Mouse (Mus musculus): Measurements from ENCODE around the gene Rgs9bp.
"Not testable (repeated sequence)": the region's sequence is repeated elsewhere in the genome, so short reads cannot be mapped to it uniquely, and the experiment has no call there.

Rgs9bp gene

DNA sequence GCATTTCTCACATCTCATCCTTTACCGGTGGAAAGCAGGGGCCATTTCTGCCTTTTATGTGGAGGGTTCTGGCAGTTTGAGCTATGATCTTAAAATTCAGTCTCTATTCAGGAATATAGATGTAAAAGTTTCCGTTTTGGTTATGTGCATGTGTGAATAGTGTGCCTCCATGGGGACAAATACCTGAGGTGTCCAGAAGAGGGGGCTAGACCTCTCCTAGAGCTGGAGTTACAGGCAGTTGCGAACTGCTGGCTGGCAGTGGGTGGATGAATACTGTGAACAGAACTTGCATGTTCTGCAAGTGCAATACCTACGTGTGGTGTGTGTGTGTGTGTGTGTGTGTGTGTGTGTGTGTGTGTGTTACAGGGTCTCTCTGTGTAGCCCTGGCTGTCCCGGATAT is 2.7 kb downstream of the Rgs9bp start:
- no peak for DNase-seq

DNA sequence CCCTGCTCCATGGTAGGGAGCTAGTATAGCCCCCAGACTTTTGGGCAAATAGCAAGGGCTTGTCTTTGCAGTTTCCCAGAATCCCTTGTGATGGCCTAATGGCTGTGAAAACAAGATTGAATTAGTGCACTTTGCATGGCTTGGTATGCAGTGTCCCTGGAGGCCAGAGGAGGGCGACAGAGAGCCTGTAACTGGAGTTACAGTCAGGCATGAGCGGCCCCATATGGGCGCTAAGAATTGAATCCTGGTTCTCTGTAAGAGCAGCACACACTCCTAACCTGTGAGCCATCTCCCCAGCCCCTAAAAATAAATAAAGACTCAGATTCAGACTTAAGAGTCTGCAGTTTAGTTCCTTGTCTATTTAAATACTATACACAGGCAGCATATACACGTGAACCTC is 5.5 kb downstream of the Rgs9bp start:
- peak; percentile 26 to 29 for DNase-seq

DNA sequence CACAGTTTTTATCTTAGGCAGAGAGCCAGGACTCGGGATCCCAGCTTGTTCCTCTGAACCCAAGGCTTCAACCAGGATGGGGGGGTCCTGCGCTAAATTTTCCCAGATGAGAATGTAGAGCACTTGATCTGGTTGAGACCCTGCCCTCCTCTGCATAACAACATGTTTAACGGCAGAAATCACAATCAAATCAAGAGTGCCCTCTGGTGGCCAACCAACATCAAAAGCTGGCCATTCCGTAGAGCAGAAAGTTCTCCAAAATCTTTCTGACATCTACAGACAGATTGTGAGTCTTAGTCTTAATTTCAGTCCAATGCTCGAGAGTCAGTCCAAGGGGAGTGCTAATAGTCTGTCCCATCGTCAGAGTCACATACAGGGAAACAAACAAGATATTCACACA is 14.5 kb downstream of the Rgs9bp start:
- DNase-seq: not testable (repeated sequence)

DNA sequence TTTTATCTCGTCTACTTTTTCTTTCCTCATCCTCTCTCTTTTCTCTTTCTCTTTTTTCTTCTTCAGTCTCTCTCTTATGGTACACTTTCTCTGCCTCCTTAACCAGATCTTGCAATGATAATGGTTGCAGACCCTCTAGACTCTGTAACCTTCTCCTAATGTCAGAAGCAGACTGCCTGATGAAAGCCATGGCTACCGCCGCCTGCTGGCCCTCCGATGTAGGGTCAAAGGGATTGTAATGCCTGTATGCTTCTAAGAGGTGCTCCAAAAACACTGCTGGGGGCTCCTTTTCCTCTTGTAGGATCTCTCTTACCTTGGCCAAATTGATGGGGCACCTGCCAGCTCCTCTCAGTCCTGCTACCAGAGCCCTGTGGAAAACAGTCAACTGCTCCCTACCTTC is 15.7 kb downstream of the Rgs9bp start:
- DNase-seq: not testable (repeated sequence)

DNA sequence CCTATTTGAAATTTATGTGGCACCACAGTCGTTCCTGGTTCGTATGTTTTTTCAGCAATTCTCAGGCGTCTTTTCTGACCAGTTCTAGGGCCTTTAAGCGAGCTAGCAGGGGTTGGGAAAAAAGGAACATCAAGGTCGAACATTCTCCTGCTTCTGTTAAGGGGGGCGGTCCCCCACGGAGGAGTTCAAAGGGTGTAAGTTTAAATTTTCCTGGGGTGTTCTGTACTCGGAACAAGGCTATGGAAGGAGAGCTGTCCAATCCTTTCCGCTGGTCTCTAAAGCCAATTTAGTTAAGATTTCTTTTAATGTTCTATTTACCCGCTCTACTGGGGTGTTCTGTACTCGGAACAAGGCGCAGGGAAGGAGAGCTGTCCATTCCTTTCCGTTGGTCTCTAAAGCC is 19.4 kb downstream of the Rgs9bp start:
- not testable (repeated sequence) for DNase-seq

DNA sequence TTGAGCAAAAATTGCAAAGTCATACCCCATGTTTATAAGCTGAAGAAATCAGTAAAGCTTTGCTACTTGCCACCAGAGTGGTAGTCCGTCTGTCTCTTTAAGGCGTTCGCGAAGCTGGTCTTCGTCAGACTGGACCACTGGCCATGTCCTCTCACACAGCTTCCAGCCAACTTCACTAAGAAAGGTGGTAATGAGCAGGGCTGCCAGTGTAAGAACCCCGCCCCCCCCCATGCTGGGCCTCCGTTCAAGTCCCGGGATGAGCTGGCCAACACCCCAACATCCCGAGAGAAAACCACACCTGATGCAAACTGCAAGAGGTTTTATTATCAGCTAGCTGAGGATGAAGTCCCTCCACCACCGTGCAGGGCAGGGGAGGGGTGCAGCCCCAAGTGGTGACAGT is 20.5 kb downstream of the Rgs9bp start:
- DNase-seq: not testable (repeated sequence)

DNA sequence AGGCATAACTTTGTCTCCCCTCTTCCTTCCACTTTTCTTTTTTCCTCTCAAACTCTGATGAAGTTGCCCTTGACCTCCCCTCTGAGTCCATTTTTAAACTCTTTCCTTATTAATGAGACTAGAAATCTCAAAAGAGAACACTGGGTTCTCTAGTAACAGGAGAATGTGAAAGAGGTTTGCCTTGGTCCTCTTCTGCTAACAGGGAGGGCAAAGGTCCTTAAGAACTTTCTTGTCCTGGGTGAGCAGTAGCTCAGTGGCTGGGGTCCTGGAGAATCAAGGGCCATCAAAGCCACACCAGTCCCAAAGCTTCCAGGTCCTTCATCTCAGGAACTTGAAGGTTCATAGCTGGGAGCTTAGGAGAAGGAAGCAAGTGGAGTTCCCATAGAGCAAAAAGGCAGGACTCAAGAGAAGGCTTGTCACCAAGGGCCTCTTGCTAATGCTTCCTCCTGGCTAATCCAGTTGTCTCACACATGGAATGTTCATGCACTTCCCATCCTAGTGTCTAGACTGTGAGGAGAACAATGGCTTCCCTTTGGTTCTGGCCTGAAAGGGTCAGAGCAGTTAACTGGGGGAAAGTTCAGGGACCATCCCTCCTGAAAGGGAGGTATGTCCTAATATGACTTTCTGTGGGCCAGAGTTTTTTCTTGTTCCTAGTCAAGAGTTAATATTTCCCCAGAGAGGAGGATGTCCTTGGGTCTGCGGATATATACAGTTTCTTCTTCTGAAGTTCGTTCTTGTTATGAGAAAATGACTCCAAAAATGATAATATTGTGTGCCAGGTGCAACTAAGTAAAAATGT is 21.1 kb downstream of the Rgs9bp start:
- no peak for DNase-seq

DNA sequence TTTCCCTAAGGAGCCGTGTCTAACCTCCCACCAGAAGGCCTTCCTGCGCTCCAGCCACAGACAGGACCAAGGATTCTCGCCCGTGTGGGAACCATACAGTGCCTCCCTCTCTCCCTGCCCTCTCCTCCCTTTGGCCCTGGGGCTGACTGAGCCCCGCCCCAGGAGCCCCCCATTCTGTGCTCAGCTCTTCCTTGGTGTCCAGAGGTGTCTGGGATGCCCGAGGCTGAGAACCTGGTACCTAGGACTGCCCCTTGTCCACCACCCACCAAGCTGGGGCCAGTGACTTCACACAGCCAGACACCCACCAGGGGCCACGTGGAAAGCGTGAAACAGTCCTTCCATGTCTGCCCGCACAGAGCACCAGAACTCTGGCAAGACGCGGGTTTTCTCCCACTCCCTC is 22.3 kb downstream of the Rgs9bp start:
- no peak for DNase-seq

DNA sequence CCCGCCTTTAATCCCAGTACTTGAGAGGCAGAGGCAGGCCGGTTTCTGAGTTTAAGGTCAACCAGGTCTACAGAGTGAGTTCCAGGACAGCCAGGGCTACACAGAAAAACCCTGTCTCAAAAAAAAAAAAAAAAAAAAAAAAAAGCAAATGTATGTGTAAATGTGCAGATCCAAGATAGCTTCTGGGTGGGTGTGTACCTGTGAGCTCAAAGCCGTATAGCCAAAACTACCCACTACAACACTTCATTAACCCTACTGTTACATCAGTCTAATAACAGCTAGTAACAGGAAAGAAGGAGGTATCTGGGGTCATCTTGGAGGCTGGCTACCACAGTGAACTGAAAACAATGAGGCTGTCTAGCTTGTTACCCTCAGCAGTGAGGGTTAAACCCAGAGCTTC is 25.5 kb downstream of the Rgs9bp start:
- DNase-seq: no peak

DNA sequence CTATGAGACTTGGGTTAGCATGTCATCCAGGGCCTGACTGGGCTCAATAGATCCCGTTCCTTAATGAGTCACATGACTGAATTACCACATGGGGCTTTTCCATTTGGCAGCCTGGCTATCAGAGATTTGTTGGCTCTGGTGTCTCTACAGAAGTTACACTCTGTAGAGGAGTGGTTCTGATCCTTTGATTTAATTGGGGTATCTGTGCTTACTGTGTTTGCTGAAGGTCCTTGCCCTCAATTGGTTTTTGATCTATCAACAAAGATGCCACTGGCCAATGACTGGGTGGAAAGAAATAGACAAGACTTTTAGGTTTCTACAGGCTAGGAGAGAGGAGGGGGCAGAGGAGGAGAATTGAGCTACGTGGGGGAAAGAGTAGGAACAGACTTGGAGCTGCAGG is 26.7 kb downstream of the Rgs9bp start:
- DNase-seq: no peak

DNA sequence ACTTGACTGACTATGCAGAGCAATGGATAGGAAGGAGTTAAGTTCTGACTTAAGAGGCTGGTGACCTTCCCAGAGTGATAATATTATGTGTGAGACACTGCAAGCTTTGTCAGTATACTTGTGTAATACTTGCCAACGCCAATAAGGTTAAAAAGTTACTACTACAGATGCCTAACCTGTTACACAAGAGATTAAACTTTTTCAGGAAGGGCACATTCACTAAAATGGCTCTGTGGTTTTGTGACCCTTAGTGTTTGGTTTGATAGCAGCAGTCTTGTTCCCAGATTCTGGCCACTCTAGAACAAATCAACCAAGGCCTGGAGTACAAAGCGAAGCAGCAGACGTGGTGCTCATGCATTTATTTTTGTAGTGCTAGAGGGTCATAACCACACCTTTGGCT is 27.8 kb downstream of the Rgs9bp start:
- DNase-seq: no peak

DNA sequence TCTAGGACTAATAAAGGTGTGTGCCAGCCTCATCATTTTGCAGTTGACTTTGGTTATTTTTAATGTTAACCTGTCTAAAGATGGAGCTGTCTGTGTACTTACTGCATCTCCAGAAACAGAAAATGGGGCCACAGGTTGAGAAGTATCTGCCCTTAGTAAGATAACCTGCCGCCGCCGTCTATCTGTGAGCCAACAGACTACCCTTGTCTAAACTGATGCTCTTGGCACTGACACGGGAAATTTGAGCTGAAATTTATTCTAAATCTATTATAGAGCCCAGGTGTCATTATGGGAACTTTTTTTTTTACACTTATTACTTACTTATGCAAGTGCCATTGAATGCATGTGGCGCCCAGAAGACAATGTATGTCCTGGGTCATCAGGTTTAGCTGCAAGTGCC is 28.5 kb downstream of the Rgs9bp start:
- DNase-seq: no peak

DNA sequence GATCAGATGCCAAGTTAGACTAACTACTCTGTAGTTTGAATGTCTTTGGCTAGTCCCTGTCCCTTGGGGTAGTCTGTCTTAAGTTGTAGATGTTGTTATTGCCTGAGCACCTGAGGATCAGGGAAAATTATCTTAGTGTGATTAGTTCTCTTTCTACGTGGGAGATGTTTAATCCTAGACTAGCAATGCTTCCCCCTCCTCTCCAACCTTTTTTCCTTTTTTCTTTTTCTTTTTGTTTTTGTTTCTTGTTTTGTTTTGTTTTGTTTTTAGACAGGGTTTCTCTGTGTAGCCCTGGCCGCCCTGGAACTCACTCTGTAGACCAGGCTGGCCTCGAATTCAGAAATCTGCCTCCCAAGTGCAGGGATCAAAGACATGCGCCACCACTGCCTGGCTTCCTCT is 29.2 kb downstream of the Rgs9bp start, which contains the start of gene Nudt19:
Gene Nudt19 (minus strand): TSS at position 100 of the 399 bp plus-strand sequence.
- DNase-seq: no peak

DNA sequence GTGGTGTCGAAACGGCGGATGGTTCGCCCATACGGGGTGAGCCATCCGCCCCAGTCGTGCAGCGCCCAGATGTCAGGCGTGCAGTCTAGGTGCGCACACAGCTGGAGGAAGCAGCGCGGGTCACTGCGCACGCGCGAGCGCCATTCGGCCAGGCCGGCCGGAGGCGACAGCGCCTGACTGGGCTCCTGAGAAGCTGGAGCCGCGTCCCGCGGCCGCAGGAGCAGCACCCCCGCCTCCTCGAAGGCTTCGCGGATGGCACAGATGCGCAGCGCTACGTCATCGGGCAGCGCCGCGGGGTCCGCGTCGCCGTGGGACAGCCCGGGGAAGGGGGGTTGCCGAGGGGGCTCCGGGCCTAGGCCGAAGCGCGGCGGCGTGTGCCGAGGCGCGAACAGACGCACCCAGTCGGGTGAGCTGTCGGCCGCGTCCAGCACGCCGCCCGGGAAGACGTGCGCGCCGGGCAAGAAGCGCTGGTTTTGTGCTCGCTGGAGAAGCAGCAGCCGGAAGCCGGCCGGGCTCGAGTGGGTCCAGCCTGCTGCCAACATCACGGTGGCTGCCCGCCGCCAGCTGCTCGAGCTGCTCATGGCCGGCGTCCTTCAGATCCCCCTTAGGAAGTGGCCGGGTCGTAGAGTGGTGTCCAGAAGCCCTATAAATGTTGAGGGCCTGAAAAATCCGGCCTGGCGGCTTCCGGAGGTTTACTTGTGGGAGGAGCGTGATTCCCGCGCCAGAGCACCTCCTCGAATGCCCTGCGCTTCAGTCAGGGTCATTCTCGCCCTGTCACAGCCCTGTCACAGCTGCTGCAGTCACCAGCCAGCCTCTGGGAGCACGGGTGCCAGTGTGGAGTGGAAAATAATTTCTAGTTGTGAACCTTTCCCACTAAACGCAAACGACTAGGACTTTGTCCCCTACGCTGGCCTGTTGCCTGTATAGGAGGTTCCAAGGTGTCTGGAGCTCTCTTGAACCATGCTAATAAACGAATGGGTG is 29.9 kb downstream of the Rgs9bp start:
- peak; percentile 81 to 88 for DNase-seq

DNA sequence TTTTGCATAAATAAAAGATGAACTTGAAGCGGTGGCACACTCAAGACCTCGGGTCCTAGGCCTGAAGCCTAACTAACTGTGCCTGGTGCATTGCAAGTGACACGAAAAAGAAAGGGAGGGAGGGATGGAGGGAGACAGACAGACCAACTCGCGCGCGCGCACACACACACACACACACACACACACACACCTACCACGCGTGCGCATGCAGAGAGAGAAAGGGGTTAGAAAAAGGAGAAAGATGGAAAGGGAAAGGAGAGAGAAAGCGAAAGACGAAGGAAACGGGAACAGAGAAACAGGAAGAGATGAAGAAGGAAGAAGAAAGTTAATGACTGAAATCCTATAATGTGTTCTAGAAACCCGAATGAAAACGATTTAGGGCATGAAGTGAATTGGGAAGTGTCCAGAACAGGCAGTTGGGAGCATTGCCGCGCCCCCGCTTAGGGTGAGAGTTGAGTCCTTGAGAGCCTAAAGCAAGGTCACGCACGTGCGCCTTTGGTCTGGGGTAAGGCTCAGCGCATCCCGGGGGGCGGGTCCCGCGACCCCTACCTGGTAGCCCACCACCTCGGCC is 30.7 kb downstream of the Rgs9bp start:
- DNase-seq: peak; percentile 52 to 62

DNA sequence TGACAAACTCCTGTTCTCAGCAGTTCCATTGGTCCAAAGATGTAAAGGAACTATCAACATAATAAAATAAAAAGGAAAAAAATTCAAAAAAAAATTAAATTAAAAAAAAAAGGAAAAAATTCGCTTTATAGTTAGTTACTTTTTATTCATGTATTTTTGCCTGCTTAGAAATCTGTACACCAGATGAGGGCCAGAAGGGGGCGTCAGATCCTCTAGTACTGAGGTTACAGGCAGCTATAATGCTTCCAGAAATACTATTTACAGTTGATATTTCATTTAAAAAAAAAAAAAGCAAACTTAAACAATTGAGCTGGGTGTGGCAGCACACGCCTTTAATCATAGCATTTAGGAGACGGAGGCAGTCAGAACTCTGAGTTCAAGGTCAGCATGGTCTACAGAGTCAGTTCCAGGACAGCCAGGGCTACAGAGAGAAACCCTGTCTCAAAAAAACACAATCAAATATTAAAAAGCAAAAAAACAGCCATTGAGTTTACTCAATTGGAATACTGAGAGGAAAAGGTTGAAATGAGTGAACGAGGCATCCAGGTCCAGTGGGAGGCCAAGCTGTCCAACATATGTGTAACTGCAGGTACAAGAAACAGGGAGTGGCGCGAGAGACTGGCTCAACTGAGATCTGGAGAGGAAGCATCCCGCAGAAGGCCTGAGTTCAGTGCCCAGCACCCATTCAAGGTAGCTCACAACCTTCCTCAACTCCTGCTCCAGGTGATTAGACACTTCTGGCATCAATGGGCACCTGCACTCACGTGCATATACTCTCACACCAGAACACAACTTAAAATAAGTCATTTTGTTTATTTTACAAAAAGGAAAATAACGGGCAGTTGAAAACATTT is 31.4 kb downstream of the Rgs9bp start:
- DNase-seq: peak; percentile 46 to 51

DNA sequence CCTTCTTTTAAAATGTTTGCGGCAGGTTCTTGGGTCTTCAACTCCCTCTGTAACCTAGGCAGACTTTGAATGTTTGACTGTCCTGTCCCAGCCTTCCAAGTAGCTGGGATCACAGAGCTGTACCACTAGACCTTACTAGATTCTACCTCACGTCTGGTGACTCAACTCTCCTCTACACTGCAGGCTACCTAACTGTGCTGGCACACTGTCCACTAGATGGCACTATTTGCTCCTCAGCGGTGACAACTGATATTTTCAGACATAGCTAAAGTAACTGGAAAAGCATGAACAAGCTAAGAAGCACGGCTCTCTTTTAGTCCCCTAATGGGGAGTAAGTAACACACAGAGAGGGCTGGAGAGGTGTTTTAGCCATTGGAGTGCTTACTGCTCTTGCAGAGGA is 39.5 kb downstream of the Rgs9bp start:
- DNase-seq: peak; percentile 56 to 57

DNA sequence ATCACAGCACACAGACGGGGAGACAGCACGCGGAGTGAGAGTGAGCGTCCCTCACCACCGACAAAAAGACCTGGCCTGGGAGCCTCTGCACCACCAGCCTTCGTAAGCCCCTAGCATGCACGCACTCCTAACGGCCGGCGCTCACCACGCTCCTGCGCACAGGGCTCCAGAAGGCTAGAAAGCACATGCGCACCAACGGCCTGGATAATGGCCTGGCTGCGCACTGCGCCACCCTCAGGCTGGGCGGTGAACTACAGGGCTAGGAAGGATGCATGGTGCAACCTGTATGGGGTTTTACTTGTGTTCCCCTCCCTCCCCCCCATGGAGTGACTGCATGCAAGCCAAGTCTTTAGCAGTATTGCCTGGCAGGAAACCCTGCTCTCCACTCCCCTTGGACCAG is 47.8 kb downstream of the Rgs9bp start, which contains the start of gene Tdrd12:
Gene Tdrd12 (minus strand): TSS at position 184 of the 400 bp plus-strand sequence.
- DNase-seq: no peak

DNA sequence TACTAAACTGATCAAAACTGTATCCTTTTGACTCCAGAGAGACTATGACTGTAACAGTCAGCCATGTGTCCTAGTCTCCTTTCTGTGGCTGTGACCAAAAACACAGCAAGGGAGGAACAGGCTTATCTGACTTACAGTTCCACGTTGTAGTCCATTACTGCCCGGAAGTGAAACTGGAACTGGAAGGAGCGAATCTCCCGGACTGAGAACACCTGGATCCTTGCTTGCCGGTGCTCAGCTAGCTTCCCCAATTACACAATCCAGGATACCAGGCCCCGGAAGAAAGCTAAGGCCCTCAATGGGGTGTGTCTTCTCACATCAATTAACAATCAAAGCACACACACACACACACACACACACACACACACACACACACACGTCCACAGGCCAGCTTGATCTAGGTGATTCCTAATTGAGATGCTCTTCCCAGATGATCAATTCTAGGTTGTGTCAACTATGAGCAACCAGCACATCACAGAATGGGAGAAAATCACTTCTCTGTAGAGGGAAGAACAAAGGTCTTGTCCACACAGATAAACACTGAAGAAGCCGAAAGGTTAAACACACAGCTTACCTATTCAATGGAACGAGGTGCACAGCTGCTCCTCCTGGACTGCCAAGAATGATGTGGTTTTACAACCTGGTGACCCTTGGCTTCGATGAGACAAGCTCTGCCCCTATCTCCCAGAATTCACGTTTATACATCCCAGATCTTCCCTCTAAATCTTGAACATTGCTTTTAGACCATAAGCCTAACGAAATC is 49.5 kb downstream of the Rgs9bp start:
- no peak for DNase-seq

DNA sequence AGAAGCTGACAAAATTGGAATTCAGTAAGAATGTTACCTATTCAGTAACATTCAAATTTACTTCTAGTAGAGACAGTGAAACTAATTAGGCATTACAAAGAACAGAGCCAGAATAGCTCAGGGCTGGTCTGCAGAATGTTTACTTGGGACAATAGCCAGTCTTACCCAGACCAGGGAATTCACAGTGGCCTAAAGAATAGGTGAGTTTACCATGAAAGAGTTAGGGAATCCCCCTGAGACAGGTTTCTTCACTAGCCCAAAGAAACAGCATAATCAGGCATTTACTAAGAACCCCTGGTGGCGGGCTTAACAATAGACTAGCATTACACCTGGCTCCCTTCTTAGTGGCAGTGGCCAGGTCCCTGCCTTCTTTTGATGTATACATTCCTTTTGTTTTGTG is 54.8 kb downstream of the Rgs9bp start:
- not testable (repeated sequence) for DNase-seq

DNA sequence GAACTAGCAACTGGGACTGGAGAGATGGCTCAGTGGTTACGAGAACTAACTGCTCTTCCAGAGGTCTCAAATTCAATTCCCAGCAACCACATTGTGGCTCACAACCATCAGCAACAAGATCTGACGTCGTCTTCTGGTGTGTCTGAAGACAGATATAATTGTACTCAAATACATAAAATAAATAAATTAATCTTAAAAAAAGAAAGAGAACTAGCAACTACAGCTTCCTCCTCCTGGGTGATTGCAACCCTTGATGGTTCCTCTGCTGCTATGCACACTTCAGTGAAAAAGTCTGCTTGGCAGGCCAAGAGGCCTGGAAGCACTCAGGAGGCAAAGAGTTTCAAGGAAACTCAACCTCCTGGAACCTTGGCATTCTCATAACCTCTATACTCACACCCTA is 55.4 kb downstream of the Rgs9bp start:
- no peak for DNase-seq

Data from cerebellum, adult 18-20 months (tissue).